26 mouse cellular contexts compared by ENCODE assay signal in genomic region chr4:116660829-116661228, GRCm38 (mm10). TPM values are rescaled to one million over a fixed set of nuclear protein-coding genes. Genes with fewer than 3 reads are reported as not detected.
A peak's percentile ranks its signal among the peaks of the same experiment; 100 is the strongest.
DNase-seq lines count a peak whose midpoint lies in the region; ATAC-seq and TF ChIP-seq lines count a peak whose summit lies in the region.
"Had no signal": no experiment of that assay in that cellular context is flagged by ENCODE, and none has a peak within 500 bp of the region (broad histone marks: within the 10 kb centered on the region; RNA-seq: fewer than 3 reads in every experiment).

No protein-coding gene starts in this region.

- DNase-seq in kidney, adult 2 months = peak; percentile 83
- no peak for DNase-seq in ES-E14 (ENCODE audit: low read depth, low spot score)
- DNase-seq in frontal cortex, adult 2 months (ENCODE audit: extremely low spot score in 1 of 2, low spot score in 1 of 2) = no peak
- no peak for DNase-seq in thymus, postnatal 0 days (ENCODE audit: low spot score)
- no peak for DNase-seq in frontal cortex, postnatal 25 days (ENCODE audit: low spot score in 2 of 2)
- DNase-seq: adrenal gland, adult 2 months; adrenal gland, postnatal 36 days; cerebellum, adult 2 months; cerebellum, postnatal 14 days; gastrocnemius, postnatal 25 days; heart, adult 11 months; left cerebral cortex, postnatal 4 days; thymus, postnatal 25 days had no signal

- TF ChIP-seq POLR2A in kidney, adult 2 months (IDR thresholded peaks at IDR 0.05; ENCODE audit: low read depth, low read length) = no peak

- in situ Hi-C loops in ES-E14 (cut with MboI; ENCODE audit: low sequenced_read_pairs in 2 of 2, unreplicated experiment in 2 of 2) = no loop called here

- no peak for ATAC-seq in kidney, embryonic 15.5 days (replicated peaks; ENCODE audit: low FRiP score)
- ATAC-seq in intestine, postnatal 0 days = peak; percentile 84
- ATAC-seq: forebrain, embryonic 13.5 days; hindbrain, embryonic 16.5 days; midbrain, embryonic 13.5 days had no signal

- TF ChIP-seq CTCF in kidney, adult 2 months (conservative IDR thresholded peaks at IDR 0.05; ENCODE audit: insufficient read depth, insufficient read length, low read depth, low read length) = no peak
- TF ChIP-seq CTCF in intestine, postnatal 0 days (IDR thresholded peaks at IDR 0.05; ENCODE audit: low read depth) = no peak

- 55% methylated on average over 6 of the region's 6 CpGs for WGBS in kidney, adult 2 months
- whole genome bisulfite sequencing in kidney, embryonic 15.5 days = 79% methylated on average over 6 of the region's 6 CpGs
- 37% methylated on average over 6 of the region's 6 CpGs for WGBS in intestine, postnatal 0 days
- WGBS in macrophage (ENCODE audit: missing documents) = 85% methylated on average over 6 of the region's 6 CpGs

- H3K36me3 ChIP-seq in kidney, adult 2 months (ENCODE audit: control insufficient read depth, insufficient read depth, low read length) = no peaks in the 10 kb centered on the region
- no peaks in the 10 kb centered on the region for H3K36me3 ChIP-seq in kidney, embryonic 15.5 days
- H3K36me3 ChIP-seq in ES-E14 (ENCODE audit: control insufficient read depth, insufficient read depth, low read length, poor library complexity, severe bottlenecking) (no peaks in the 10 kb centered on the region), macrophage (ENCODE audit: inconsistent target) (no peaks in the 10 kb centered on the region)
- H3K36me3 ChIP-seq in intestine, postnatal 0 days (ENCODE audit: control insufficient read depth, insufficient read depth) = no peaks in the 10 kb centered on the region
- H3K36me3 ChIP-seq: embryonic facial prominence, embryonic 10.5 days; embryonic facial prominence, embryonic 15.5 days; heart, embryonic 10.5 days; heart, embryonic 15.5 days; lung, embryonic 15.5 days; midbrain, embryonic 13.5 days; stomach, embryonic 15.5 days had no signal

- no peaks in the 10 kb centered on the region for H3K27me3 ChIP-seq in kidney, adult 2 months (replicated peaks; ENCODE audit: control insufficient read depth, insufficient read depth, low read length)
- no peaks in the 10 kb centered on the region for H3K27me3 ChIP-seq in kidney, embryonic 15.5 days
- no peaks in the 10 kb centered on the region for H3K27me3 ChIP-seq in intestine, postnatal 0 days (replicated peaks; ENCODE audit: control insufficient read depth, insufficient read depth, low read length)
- H3K27me3 ChIP-seq: embryonic facial prominence, embryonic 15.5 days; forebrain, embryonic 13.5 days; heart, embryonic 15.5 days; lung, embryonic 15.5 days; midbrain, embryonic 13.5 days; stomach, embryonic 15.5 days had no signal

- no peaks in the 10 kb centered on the region for H3K9me3 ChIP-seq in kidney, embryonic 15.5 days (replicated peaks)
- no peaks in the 10 kb centered on the region for H3K9me3 ChIP-seq in ES-E14 (ENCODE audit: control insufficient read depth, insufficient read depth, low read depth, low read length)
- no peaks in the 10 kb centered on the region for H3K9me3 ChIP-seq in intestine, postnatal 0 days (ENCODE audit: control insufficient read depth)
- H3K9me3 ChIP-seq: embryonic facial prominence, embryonic 10.5 days; embryonic facial prominence, embryonic 15.5 days; forebrain, embryonic 13.5 days; heart, embryonic 10.5 days; heart, embryonic 15.5 days; lung, embryonic 15.5 days; midbrain, embryonic 13.5 days; stomach, embryonic 15.5 days had no signal

- no peak overlapping the region for H3K9ac ChIP-seq in kidney, embryonic 15.5 days
- H3K9ac ChIP-seq in ES-E14 (ENCODE audit: insufficient read depth, low read depth, low read length, poor library complexity, severe bottlenecking) = 0 out of 2 replicates have a peak overlapping the region, but pooled peaks have one; percentile 6
- no peak overlapping the region for H3K9ac ChIP-seq in intestine, postnatal 0 days (ENCODE audit: low read depth, low read length)
- H3K9ac ChIP-seq: embryonic facial prominence, embryonic 15.5 days; forebrain, embryonic 13.5 days; heart, embryonic 15.5 days; lung, embryonic 15.5 days; midbrain, embryonic 13.5 days; stomach, embryonic 15.5 days had no signal

- H3K4me2 ChIP-seq in kidney, embryonic 15.5 days = no peak overlapping the region
- H3K4me2 ChIP-seq in intestine, postnatal 0 days (replicated peaks; ENCODE audit: low read depth) = 0 out of 2 replicates have a peak overlapping the region, but pooled peaks have one; percentile 1
- H3K4me2 ChIP-seq: embryonic facial prominence, embryonic 15.5 days; forebrain, embryonic 13.5 days; heart, embryonic 15.5 days; liver, embryonic 11.5 days; lung, embryonic 15.5 days; midbrain, embryonic 13.5 days; stomach, embryonic 15.5 days had no signal

- no peak overlapping the region for H3K4me3 ChIP-seq in kidney, adult 2 months (ENCODE audit: insufficient read depth, low read depth, low read length)
- no peak overlapping the region for H3K4me3 ChIP-seq in kidney, embryonic 15.5 days (replicated peaks)
- H3K4me3 ChIP-seq in ES-E14 (ENCODE audit: insufficient read depth in 1 of 2, low read depth in 1 of 2, low read length in 2 of 2, poor library complexity in 1 of 2, severe bottlenecking in 1 of 2) (no peak overlapping the region), macrophage (ENCODE audit: inconsistent target) (no peak overlapping the region)
- no peak overlapping the region for H3K4me3 ChIP-seq in intestine, postnatal 0 days (ENCODE audit: low read depth, low read length)
- H3K4me3 ChIP-seq: embryonic facial prominence, embryonic 10.5 days; embryonic facial prominence, embryonic 15.5 days; forebrain, embryonic 13.5 days; heart, embryonic 10.5 days; heart, embryonic 15.5 days; lung, embryonic 15.5 days; midbrain, embryonic 13.5 days; stomach, embryonic 15.5 days had no signal

- peak overlapping the region; percentile 49; the same call in 1 of the 2 replicates for H3K27ac ChIP-seq in kidney, adult 2 months (ENCODE audit: insufficient read depth, low read depth, low read length)
- H3K27ac ChIP-seq in kidney, embryonic 15.5 days = no peak overlapping the region
- H3K27ac ChIP-seq in ES-E14 (ENCODE audit: insufficient read depth, low read depth, low read length, poor library complexity, severe bottlenecking) (no peak overlapping the region), macrophage (peak overlapping the region; percentile 4; the same call in 1 of the 2 replicates)
- H3K27ac ChIP-seq in intestine, postnatal 0 days (ENCODE audit: low read depth, low read length) = peak overlapping the region; percentile 71
- H3K27ac ChIP-seq: embryonic facial prominence, embryonic 10.5 days; embryonic facial prominence, embryonic 15.5 days; forebrain, embryonic 13.5 days; heart, embryonic 10.5 days; heart, embryonic 15.5 days; lung, embryonic 15.5 days; midbrain, embryonic 13.5 days; stomach, embryonic 15.5 days had no signal

- no peaks in the 10 kb centered on the region for H3K79me2 ChIP-seq in macrophage (ENCODE audit: inconsistent target)

- peaks cover 17% of the 10 kb centered on the region for H3K4me1 ChIP-seq in kidney, adult 2 months (ENCODE audit: control insufficient read depth, insufficient read depth, low read length)
- H3K4me1 ChIP-seq in kidney, embryonic 15.5 days = peaks cover 12% of the 10 kb centered on the region; the same call in 1 of the 2 replicates
- peaks cover 6 to 13% of the 10 kb centered on the region in 2 experiments; a peak in 2 of 4 replicates for H3K4me1 ChIP-seq in ES-E14 (ENCODE audit: control insufficient read depth in 2 of 2, insufficient read depth in 2 of 2, low read length in 2 of 2, poor library complexity in 1 of 2)
- H3K4me1 ChIP-seq in intestine, postnatal 0 days (replicated peaks; ENCODE audit: control insufficient read depth, insufficient read depth, low read length) = peaks cover 7% of the 10 kb centered on the region; the same call in 1 of the 2 replicates
- H3K4me1 ChIP-seq: embryonic facial prominence, embryonic 15.5 days; forebrain, embryonic 13.5 days; heart, embryonic 15.5 days; midbrain, embryonic 13.5 days; stomach, embryonic 15.5 days had no signal

RNA-seq across cellular contexts. Expression of gene Akr1a1, which starts 9.3 kb away (rescaled TPM):
- polyA plus RNA-seq in kidney, adult 2 months (2012; rRNA removed) = 2,926 and 3,067 TPM in 2 replicates
- polyA plus RNA-seq in kidney, embryonic 15.5 days (2015; fragmentation: Nextera tagmentation; extraction: Ambion mirVana) = 721 and 765 TPM in 2 replicates
- 197 and 262 TPM in 2 replicates for total RNA-seq in ES-E14 (2012; rRNA removed)
- 860 and 870 TPM in 2 replicates for polyA plus RNA-seq in intestine, postnatal 0 days (2015; fragmentation: Nextera tagmentation; extraction: Ambion mirVana)
- 100 to 1,000 TPM in 24 of 26 experiments, 10 to 100 TPM in 2; 83.3 to 459 (median 260) TPM for total RNA-seq in macrophage (2018; cell fraction: chromatin; rRNA removed)
- 1,000 to 10,000 TPM; 1,790 to 2,654 (median 2,221) TPM for total RNA-seq in macrophage (2018; cell fraction: cytosol; rRNA removed)
- 1,000 to 10,000 TPM in 2 of 26 experiments, 100 to 1,000 TPM in 24; 276 to 1,128 (median 644) TPM for total RNA-seq in macrophage (2018; cell fraction: nucleus; rRNA removed)
- polyA plus RNA-seq in macrophage (2018) = 1,138 to 1,978 TPM (median 1,711 TPM) in 3 replicates
- polyA plus RNA-seq in frontal cortex, adult 2 months (2012; rRNA removed) = 464 and 487 TPM in 2 replicates
- 624 and 637 TPM in 2 replicates for polyA plus RNA-seq in thymus, postnatal 0 days (2015; fragmentation: Nextera tagmentation; extraction: Ambion mirVana)

RNA-seq across cellular contexts. Expression of gene Prdx1, which starts 24.5 kb away (rescaled TPM):
- polyA plus RNA-seq in kidney, adult 2 months (2012; rRNA removed) = 282 and 478 TPM in 2 replicates
- polyA plus RNA-seq in kidney, embryonic 15.5 days (2015; fragmentation: Nextera tagmentation; extraction: Ambion mirVana) = 1,497 and 1,602 TPM in 2 replicates
- total RNA-seq in ES-E14 (2012; rRNA removed) = 444 and 682 TPM in 2 replicates
- polyA plus RNA-seq in intestine, postnatal 0 days (2015; fragmentation: Nextera tagmentation; extraction: Ambion mirVana) = 1,180 and 1,265 TPM in 2 replicates
- total RNA-seq in macrophage (2018; cell fraction: chromatin; rRNA removed) = 100 to 1,000 TPM in 24 of 26 experiments, 10 to 100 TPM in 2; 89.0 to 603 (median 253) TPM
- 1,000 to 10,000 TPM in 13 of 26 experiments, 100 to 1,000 TPM in 13; 721 to 1,615 (median 996) TPM for total RNA-seq in macrophage (2018; cell fraction: cytosol; rRNA removed)
- 100 to 1,000 TPM in 25 of 26 experiments, 10 to 100 TPM in 1; 85.1 to 546 (median 313) TPM for total RNA-seq in macrophage (2018; cell fraction: nucleus; rRNA removed)
- 1,330 to 1,969 TPM (median 1,907 TPM) in 3 replicates for polyA plus RNA-seq in macrophage (2018)
- 212 and 256 TPM in 2 replicates for polyA plus RNA-seq in frontal cortex, adult 2 months (2012; rRNA removed)
- polyA plus RNA-seq in thymus, postnatal 0 days (2015; fragmentation: Nextera tagmentation; extraction: Ambion mirVana) = 1,118 and 1,206 TPM in 2 replicates

RNA-seq across cellular contexts. Expression of gene Nasp, which starts 33.1 kb away (rescaled TPM):
- 2.5 and 3.9 TPM in 2 replicates for polyA plus RNA-seq in kidney, adult 2 months (2012; rRNA removed)
- polyA plus RNA-seq in kidney, embryonic 15.5 days (2015; fragmentation: Nextera tagmentation; extraction: Ambion mirVana) = 175 and 180 TPM in 2 replicates
- total RNA-seq in ES-E14 (2012; rRNA removed) = 325 and 342 TPM in 2 replicates
- 36.9 and 38.6 TPM in 2 replicates for polyA plus RNA-seq in intestine, postnatal 0 days (2015; fragmentation: Nextera tagmentation; extraction: Ambion mirVana)
- 10 to 100 TPM; 17.0 to 96.4 (median 46.6) TPM for total RNA-seq in macrophage (2018; cell fraction: chromatin; rRNA removed)
- 10 to 100 TPM; 12.1 to 32.1 (median 23.4) TPM for total RNA-seq in macrophage (2018; cell fraction: cytosol; rRNA removed)
- total RNA-seq in macrophage (2018; cell fraction: nucleus; rRNA removed) = 10 to 100 TPM; 13.4 to 98.4 (median 25.1) TPM
- polyA plus RNA-seq in macrophage (2018) = 25.6 to 55.5 TPM (median 47.9 TPM) in 3 replicates
- polyA plus RNA-seq in frontal cortex, adult 2 months (2012; rRNA removed) = 24.1 and 28.1 TPM in 2 replicates
- polyA plus RNA-seq in thymus, postnatal 0 days (2015; fragmentation: Nextera tagmentation; extraction: Ambion mirVana) = 110 and 118 TPM in 2 replicates

RNA-seq across cellular contexts. Expression of gene Mmachc, which starts 47.4 kb away (rescaled TPM):
- polyA plus RNA-seq in kidney, adult 2 months (2012; rRNA removed) = 28.8 and 30.3 TPM in 2 replicates
- 27.2 and 27.9 TPM in 2 replicates for polyA plus RNA-seq in kidney, embryonic 15.5 days (2015; fragmentation: Nextera tagmentation; extraction: Ambion mirVana)
- 15.8 and 18.7 TPM in 2 replicates for total RNA-seq in ES-E14 (2012; rRNA removed)
- 5.9 and 6.3 TPM in 2 replicates for polyA plus RNA-seq in intestine, postnatal 0 days (2015; fragmentation: Nextera tagmentation; extraction: Ambion mirVana)
- total RNA-seq in macrophage (2018; cell fraction: chromatin; rRNA removed) = 1 to 10 TPM in 8 of 26 experiments, under 1 TPM in 7, not detected in 11; 0.34 to 3.6 (median 1.5) TPM
- total RNA-seq in macrophage (2018; cell fraction: cytosol; rRNA removed) = 10 to 100 TPM in 1 of 26 experiments, 1 to 10 TPM in 25; 4.2 to 10.0 (median 6.3) TPM
- 1 to 10 TPM in 19 of 26 experiments, under 1 TPM in 6, not detected in 1; 0.50 to 8.3 (median 1.7) TPM for total RNA-seq in macrophage (2018; cell fraction: nucleus; rRNA removed)
- polyA plus RNA-seq in macrophage (2018) = 5.1 to 10.4 TPM (median 9.4 TPM) in 3 replicates
- polyA plus RNA-seq in frontal cortex, adult 2 months (2012; rRNA removed) = 18.5 and 19.5 TPM in 2 replicates
- 12.0 and 13.6 TPM in 2 replicates for polyA plus RNA-seq in thymus, postnatal 0 days (2015; fragmentation: Nextera tagmentation; extraction: Ambion mirVana)

RNA-seq across cellular contexts. Expression of gene Ccdc163, which starts 47.5 kb away (rescaled TPM):
- 29.2 and 34.5 TPM in 2 replicates for polyA plus RNA-seq in kidney, adult 2 months (2012; rRNA removed)
- 30.3 and 31.7 TPM in 2 replicates for polyA plus RNA-seq in kidney, embryonic 15.5 days (2015; fragmentation: Nextera tagmentation; extraction: Ambion mirVana)
- 18.6 and 21.9 TPM in 2 replicates for total RNA-seq in ES-E14 (2012; rRNA removed)
- polyA plus RNA-seq in intestine, postnatal 0 days (2015; fragmentation: Nextera tagmentation; extraction: Ambion mirVana) = 9.1 and 11.3 TPM in 2 replicates
- total RNA-seq in macrophage (2018; cell fraction: chromatin; rRNA removed) = 100 to 1,000 TPM in 1 of 26 experiments, 10 to 100 TPM in 25; 30.6 to 103 (median 65.3) TPM
- 10 to 100 TPM in 22 of 26 experiments, 1 to 10 TPM in 4; 8.1 to 23.9 (median 12.8) TPM for total RNA-seq in macrophage (2018; cell fraction: cytosol; rRNA removed)
- 10 to 100 TPM; 26.0 to 80.4 (median 57.5) TPM for total RNA-seq in macrophage (2018; cell fraction: nucleus; rRNA removed)
- polyA plus RNA-seq in macrophage (2018) = 7.9 to 32.9 TPM (median 10.8 TPM) in 3 replicates
- polyA plus RNA-seq in frontal cortex, adult 2 months (2012; rRNA removed) = 19.4 and 22.8 TPM in 2 replicates
- 21.5 and 23.7 TPM in 2 replicates for polyA plus RNA-seq in thymus, postnatal 0 days (2015; fragmentation: Nextera tagmentation; extraction: Ambion mirVana)

Comparison
In these comparisons a context has a peak if more than half of its experiments do, and no peak if none do; other contexts are left out.
1. H3K27ac ChIP-seq: peak in kidney, adult 2 months (single experiment), intestine, postnatal 0 days (single experiment) and macrophage (single experiment); none in kidney, embryonic 15.5 days (single experiment) and ES-E14 (single experiment).